Mouse (Mus musculus) splenic B cell, adult 2 months (primary cell): ENCODE data around the gene Zfp335.
"Not testable (repeated sequence)": the region's sequence is repeated elsewhere in the genome, so short reads cannot be mapped to it uniquely, and the experiment has no call there.

Experiments
- DNase-seq: peaks from one replicate; pipeline ENCODE4 v3.0.0-alpha.2; 2011; ENCODE audit warnings: low read depth, low spot score
- H3K27me3 ChIP-seq: 2 replicates; pipeline ENCODE4 v1.6.1; 2012; ENCODE audit warnings: mild to moderate bottlenecking, low read length, moderate library complexity, mixed read lengths; ENCODE audit not compliant: control insufficient read depth, poor library complexity, insufficient read depth, severe bottlenecking
- H3K36me3 ChIP-seq: 2 replicates; pipeline ENCODE4 v1.6.1; 2012; ENCODE audit warnings: mild to moderate bottlenecking, low read length, moderate library complexity, mixed read lengths; ENCODE audit not compliant: control insufficient read depth, poor library complexity, insufficient read depth, severe bottlenecking

Zfp335 gene

DNA sequence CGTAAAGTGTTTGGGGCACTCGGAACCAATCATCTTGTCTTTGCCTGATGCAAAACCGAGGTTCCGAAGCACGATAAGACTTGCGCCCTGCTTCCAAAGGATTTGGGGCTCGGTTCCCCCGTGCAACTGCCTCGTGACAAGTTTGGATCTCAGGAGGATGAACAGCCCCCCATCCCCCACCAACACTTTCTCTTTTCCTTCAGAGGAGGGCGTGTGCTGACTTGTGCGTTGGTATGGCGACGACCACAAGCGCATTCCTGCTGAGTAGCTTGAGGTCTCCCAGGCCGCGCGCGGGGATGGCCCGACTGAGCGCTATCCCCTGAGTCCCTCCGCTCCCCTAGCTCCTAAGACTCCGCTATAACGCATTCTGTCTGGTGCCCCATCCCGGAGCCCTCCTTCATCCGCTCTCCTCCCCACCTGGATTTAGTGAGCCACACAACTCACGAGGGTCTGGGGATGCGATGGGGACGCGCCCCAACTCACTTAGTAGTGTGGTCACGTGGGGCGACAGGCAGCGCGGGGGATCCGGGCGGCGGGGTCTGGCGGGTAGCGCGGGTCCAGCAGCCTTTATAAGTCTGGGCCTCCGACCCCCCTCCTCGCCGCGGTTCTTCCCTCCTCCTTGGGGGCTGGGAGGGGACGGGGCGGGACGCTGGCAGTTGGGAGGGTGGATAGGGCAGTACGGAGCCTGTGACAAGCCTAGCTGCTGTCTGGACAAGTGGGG is 54.3 kb downstream of the Zfp335 start, which contains the start of gene Pltp:
Pltp (minus strand) TSS at position 611 of the 721 bp plus-strand sequence.
- Histone ChIP-seq H3K36me3 (no peaks in the 10 kb centered on the region), H3K27me3 (no peaks in the 10 kb centered on the region)
- DNase-seq: peak; percentile 56

DNA sequence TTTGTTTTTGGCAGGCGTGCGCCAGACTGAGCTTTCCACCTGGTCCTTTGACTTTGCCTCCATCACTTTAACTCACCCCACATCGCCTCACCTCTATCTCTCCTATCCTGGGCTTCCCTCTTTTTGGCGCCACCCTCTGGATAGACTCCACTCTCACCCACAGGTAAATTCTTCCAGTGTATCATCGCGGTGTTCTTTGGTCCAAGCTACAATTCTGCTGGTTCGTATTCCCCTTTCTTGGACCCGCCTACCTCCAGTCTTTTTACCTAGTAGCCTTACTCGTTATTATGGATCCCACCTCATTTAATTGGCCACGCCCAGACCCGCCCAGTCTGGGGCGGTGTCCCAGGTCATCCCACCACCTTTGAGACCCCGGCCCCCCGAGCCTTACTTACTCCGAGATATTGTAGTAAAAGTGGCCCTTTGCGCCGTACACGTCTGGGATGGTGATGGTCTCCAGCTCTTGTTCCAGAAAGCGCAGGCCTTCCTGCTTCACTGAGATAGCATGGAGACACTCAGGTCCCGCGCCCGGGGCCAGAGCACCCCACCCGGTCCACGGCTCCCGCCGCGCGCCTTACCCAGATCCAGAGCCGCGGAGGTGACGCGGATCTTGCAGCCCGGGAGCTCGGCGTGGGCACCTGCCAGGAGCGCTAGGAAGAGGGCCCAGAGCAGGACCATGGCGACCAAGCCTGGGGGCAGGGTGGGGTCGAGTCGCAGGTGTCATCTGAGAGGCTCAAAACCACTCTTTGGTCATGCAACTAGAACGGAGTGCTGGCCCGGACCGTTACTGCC is 55.1 kb downstream of the Zfp335 start:
- no peaks in the 10 kb centered on the region for H3K27me3 ChIP-seq
- no peak for DNase-seq
- H3K36me3 ChIP-seq: no peaks in the 10 kb centered on the region

GRCm38 (mm10) chr2:164855572-164855971 is 56.0 kb downstream of the Zfp335 start:
- not testable (repeated sequence) for DNase-seq, H3K27me3 ChIP-seq, H3K36me3 ChIP-seq

DNA sequence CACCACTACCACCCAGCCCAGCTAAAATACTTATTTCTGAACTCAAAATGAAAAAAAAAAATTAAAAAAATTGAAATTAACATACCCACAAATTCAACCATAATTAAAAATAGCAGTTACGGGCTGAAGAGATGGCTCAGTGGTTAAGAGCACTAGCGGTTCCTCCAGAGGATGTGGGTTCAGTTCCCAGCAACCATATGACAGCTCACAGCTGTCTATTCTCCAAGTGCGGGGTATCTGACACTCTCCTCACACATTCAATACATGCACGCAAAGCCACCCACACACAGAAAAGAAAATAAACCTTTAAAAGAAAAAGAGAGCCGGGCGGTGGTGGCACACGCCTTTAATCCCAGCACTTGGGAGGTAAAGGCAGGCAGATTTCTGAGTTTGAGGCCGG is 61.5 kb downstream of the Zfp335 start:
- DNase-seq: peak; percentile 54
- H3K27me3 ChIP-seq: no peaks in the 10 kb centered on the region
- no peaks in the 10 kb centered on the region for H3K36me3 ChIP-seq

- Histone ChIP-seq H3K36me3 (no peaks in the 10 kb centered on the region; the same call in 1 of the 2 replicates), H3K27me3 (no peaks in the 10 kb centered on the region)
- peak; percentile 62 for DNase-seq
Measured at GRCm38 (mm10) chr2:164845782-164846181, 65.8 kb downstream of the Zfp335 start.
